Mouse (Mus musculus) thymus, postnatal 10 days (tissue): ENCODE measurements at regions not wholly inside any gene's neighbourhood (a gene's known extent, or its start where the extent isn't known, plus 50 kb on each side); places are given as distances from the start of the nearest gene placed in this dataset.

ENCODE experiments used
- DNase-seq, 2 experiments: peaks; one replicate each; pipeline ENCODE4 v3.0.0; 2021; ENCODE audit warnings: low spot score in 2 of 2

DNA sequence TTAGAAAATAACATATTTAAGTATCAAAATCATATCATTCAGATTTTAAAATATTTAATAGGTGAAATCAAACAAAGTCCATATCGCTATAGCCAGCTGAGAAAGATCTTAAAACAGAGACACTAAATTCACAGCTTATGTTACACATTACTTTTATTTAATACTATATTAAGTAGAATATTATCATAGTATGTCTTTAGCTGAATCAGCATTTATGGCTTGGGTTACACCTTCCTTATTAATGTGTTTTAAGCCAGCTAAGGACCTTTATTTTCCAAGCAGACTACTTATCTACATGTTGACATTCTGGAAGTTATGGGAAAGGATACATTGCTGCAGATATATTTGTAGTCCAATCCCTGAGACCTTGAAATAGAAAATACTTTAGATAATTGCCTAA, 684.9 kb upstream of the Adgrl4 start:
- no peak for DNase-seq

DNA sequence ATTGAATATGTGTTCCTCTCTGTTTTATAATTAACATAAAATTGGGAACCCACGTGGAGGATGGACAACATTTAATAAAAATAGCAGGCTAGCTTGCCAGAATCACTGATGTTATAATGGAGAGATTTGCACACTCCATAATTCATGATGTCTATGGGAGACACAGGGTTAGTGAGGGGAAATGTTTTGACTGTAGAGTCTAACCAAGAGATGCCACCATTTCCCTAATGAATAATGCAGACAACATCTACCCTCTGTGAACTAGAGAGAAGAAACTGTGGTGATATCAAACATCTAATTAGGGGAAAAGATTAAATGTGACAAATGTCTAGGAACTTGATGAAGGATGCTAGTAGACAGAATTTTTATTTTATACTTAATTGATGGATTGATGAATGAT, 677.8 kb upstream of the Adgrl4 start:
- DNase-seq, result no peak

DNA sequence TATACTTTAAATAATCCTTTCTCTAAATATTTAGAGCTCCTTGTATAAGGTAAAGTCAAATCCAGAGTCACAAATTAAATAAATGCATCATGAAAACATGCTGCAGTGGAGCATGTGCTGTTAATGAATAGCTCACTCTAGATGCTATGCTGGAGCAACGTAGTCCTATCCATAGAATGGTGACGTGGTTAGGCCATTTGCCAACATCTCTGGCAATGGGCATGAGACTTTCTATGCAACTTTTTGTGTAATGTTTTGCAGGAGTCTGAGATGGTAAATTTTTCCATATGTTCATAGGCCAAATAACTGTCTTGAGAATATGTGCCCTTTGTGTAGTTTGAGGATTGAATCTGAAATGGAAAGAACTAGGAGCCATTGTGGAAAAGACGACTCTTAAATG, 653.1 kb upstream of the Adgrl4 start:
- no peak for DNase-seq

DNA sequence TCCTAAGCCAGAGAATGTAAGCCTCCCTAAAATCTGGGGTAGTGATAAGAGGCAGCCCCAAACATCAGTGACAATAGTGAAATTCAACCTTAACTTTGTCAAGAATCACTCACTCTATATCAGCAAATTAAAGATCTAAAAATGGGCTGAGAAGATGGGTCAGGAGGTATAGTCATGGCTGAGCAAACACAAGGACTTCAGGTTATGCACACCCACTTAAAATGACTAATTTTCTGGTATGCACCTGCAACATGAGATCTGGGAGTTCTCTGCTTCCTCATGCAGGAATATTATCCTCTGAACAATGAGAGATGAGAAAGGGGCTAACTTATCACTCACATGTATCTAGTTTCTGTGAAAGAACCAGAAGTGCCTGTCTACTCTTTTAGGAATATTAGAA, 619.9 kb upstream of the Adgrl4 start:
- no peak for DNase-seq

DNA sequence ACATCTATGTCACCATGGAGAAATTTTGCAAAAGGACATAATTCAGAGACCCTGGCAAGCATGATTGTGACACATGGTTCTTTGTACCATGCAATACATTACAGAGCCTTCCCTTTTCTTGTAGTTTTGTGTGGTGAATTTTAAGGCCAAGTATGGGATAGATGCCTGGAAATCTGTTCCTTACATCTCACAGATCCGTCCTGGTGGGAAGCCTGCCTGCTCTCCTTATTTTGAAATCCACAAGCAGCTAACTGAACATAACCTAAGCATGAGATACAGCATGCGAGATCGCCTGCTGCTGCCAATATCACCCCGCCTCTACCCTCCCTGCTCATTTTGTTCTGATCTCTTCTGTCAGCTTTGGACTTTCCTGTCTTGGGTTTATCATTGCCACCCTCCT, 618.3 kb upstream of the Adgrl4 start:
- no peak for DNase-seq

DNA sequence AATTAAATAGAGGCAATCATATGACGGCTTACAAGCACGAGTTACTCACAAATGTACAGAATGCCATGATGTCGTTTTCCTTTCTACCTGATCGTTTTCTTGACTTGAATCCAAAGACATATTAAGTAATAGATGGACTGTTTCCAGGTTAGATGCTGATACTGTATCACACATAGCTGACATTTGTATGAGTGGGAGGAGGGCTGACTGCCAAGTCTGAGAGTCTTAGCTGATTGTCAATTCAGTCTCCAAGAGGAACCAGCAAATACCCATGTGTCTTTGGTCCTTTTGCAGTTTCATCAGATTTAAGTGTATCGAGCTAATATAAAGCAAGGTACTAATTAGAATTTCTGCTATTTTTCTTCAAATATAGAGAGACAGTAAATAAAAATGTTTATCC, 617.6 kb upstream of the Adgrl4 start:
- no peak for DNase-seq

DNA sequence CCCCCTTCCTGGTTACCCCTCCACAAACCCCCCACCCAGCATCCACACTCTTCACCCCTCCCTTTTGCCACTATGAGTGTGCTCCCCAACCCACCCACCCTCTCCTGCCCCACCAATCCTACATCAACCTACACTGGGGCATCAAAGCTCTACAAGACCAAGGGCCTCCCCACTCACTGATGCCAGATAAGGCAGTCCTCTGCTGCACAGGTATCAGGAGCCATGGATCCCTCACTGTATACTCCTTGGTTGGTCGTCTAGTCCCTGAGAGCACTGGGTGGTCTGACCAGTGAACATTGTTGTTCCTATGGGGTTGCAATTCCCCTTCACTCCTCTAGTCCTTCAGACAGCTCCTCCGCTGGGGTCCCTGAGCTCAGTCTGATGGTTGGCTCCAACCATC, 591.7 kb upstream of the Adgrl4 start:
- DNase-seq, result no peak

DNA sequence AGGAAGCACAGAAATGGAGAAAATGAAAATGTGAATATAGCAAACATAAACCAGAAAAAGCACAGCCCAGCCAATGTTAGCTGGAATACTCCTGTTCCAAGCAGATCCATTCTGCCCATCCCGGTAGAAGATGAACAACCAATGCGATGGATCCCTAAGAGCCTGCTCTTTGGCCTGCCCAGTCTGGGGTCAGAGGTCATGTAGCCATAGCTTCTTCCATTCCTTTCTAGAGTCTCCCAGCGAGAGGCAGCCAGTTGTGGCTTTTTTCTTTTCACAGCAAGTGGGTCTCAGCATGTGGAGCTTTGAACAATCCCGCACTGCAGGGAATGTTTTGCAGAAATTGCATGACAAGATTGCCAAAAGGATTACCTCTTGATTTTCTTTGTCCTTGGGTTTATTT, 585.6 kb upstream of the Adgrl4 start:
- DNase-seq, result no peak

DNA sequence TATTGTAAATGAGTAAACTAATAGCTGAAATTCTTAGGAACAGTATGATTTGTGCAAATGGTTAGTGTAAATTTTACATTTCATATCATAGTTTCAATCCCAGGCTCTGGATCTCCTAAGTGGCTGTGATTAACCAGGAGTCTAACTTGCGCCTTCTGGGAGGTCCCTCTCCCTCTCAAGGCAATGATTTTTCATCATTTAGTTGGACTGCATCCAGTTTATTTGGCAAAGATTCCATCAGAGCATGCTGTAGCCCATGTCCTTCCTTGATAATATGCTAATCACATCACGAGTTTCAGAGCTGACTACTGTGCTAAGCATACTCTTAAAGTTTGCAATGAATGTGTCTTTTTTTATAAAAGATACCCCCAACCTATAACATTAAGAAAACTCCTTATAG, 541.0 kb upstream of the Adgrl4 start:
- no peak for DNase-seq

DNA sequence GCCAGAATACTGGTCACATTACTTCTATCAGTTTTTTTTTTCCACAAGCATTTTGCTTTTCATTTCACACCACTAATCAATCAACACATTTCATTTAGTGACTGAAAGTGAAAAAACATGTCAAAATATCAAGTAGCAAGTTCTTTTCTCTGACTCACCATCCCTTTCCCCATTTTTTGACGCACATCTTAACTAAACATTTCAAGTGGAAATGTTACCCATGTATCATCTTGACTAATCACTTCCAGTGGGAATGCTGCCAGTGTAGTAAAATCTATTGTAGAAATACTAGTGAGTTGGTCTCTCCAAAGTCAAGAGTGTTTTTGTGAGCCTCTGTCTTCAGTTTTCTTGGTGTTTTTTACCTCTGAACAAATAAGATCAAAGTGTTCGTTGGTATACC, 527.6 kb upstream of the Adgrl4 start:
- no peak for DNase-seq

DNA sequence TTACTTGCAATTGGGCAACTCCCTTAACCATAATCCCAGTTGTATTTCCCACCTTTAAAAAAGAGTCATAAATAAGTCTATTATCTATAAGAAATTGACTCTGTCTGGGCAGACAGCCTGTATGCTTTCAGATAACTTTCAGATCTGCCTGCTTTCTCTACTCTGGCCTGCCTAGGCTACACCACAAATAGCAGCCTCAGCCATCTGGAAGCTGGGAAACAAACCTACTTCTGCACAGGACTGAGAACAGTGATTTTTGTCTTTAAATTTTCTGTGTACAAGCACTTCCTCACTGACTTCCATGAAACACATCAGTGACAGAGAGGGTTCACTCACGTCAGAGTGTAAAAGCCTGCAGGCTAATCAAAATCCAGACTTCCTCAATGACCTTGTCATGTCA, 482.8 kb upstream of the Adgrl4 start:
- DNase-seq, result no peak

DNA sequence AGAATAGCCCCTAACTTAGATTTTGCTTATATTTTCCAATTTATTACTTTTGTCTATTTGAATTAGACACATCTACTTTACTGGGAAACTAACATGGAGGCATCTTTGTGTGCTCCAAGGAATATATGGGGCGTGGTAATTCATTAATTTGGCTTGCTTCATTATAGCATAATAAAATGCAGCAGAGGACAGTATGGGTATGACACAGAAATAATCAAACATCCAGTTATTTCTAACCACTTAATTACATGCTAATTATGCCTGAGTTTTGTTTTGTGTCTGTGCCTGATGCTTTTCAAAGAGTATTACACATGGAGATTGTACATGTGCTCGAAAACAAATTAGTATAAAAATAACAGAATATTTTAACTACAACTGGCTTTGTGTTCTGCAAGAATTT, 438.0 kb upstream of the Adgrl4 start:
- no peak for DNase-seq

DNA sequence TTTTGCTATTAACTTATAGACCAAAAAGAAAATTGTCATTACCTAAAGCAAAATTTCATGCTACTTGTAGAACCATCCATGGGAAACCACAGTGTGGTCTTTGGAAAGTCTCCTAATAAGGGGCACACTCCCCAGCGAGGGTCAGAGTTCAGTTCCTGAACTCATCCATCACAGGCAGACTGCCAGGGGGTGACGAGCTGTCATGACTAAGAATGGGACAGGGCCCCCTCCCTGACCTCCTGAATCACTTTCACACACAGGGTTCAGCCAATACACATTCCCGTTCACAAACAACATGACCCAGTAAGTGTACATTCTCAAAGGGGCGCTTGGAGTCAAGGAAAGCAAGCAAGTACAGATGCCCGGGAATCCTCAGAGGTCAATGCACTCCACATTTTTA, 437.5 kb upstream of the Adgrl4 start:
- no peak for DNase-seq

DNA sequence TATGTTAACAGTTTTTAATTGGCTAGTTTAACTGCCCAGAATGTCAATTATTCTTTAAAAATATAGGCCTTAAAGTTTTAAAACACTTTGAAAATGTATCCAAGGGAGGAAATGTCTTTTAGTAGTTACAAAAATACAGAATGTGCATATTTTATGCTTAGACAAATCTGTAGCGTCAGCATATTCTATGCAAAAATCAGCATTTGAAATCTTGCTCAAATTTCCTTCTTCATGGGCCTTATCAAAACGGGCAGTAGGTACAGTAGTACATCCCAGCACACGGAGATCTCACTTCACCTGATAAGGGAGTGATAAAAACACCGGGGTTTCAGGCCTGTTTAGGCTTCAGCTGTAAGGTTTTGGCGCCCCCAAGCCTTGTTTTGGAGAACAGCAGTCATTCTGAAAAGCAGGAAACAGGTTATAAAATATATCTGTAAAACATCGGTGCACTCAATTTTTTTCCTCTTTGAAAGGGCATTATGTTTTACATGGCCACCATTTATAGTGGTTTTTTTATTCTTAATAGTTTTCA, 435.7 kb upstream of the Adgrl4 start:
- no peak for DNase-seq

DNA sequence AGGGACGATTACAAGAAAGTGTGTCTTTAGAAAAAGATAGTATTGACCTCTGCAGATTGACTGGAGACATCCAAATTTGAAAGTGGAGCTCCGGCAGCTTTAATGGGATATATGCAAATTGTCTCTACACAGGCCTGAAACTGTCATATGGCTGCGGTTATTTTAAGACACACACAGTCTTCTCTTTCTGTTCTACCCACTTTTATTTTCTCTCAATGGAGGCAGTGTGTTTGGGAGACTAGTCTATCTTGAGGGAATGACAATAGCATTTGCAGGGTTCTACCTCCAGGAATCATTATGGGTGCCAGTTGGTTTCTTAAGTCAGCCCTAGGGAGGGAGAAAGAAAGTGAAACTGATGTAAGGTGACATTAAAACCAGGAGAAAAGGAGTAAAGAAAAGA, 434.2 kb upstream of the Adgrl4 start:
- DNase-seq, result no peak

DNA sequence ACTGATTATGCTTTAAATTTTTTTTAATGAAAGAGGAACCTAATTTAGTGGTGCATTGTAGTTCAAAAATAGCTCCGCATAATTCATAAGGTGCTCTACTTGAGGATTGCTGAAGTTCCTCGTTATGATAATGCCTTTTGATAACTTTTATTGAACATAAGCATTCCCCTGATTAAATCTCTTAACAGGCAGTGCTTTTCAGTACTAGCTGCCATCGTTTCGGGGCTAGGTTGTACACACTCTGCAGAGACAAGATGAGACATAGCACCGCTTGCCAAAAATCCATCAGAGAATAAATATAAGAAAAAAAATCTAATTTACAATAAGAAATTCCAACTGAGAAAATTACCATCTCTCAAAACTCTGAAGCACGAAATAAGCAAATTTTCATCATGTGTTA, 433.7 kb upstream of the Adgrl4 start:
- DNase-seq, result no peak

DNA sequence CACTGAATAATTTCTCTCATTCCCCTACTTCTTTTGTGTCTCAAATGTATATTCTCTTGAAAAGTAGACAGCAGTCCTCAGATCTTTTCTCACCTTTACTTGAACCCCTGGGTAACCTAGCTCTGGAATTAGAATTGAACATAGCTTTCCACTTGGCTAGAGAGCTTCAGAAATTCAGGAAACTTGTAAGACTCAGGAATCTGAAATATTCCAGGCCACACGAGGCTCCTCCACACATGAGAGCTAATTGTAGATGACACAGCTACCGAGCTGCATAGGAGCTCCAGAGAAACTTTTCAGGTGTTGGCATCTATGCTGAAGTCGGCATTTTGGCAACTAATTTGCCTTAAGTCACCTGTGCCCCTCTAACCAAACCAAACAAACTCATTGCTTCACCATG, 417.7 kb upstream of the Adgrl4 start:
- no peak for DNase-seq

DNA sequence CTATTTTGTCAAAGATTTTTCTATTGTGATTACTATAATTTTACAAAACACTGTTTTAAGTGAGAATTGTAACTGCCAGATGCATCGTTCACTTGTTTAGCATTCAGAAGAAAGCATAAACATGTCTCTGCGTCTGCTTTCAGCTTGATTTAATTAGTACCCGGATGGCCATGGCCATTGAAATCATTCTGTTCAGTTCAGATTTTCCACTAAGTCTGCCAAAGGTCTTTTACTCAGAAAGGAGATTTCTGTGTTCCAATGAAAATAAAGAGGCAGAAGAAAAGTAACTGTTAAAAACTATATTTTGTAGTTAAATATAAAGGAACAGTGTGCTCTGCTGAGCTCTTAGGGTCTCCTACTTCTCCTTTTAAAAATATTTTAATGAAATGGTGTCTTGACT, 380.2 kb upstream of the Adgrl4 start:
- DNase-seq, result no peak

DNA sequence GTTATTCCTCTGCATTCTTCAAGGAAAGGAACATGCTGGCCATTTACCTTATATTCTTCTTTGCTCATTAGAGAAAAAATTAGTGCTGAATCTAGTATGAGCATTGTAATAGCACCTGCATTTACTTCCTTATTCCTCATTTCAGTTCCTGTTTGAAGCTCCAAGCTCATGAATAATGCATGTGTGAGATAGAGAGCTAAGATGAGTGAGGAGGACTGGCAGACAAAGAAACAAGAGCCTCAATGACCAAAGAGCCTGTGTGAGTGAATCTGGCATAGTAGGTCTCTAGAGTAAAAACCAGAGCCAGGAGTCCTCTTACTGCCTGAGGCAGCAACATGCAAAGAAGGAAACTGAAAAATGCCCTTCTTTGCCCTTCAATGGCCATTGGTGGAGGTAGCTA, 365.4 kb upstream of the Adgrl4 start:
- DNase-seq, result no peak

DNA sequence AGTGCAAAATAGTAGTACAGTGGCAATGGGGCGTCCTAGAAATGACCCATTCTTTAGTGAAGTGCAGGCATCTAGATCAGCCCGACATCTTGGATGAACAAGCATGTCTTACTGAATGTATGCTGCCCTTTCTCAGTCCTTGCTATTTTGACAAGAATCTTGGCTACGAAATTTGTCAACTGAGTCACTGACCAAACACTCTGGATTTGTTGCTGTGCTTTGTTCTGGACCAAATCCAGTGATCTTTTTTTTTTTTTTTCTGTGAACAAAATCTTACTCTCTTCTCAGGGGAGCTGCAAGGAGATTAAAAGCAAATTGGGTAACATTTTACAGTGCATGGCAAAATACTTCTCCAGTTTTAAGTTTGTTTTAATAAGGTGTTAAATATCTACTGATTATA, 320.9 kb upstream of the Adgrl4 start:
- no peak for DNase-seq

DNA sequence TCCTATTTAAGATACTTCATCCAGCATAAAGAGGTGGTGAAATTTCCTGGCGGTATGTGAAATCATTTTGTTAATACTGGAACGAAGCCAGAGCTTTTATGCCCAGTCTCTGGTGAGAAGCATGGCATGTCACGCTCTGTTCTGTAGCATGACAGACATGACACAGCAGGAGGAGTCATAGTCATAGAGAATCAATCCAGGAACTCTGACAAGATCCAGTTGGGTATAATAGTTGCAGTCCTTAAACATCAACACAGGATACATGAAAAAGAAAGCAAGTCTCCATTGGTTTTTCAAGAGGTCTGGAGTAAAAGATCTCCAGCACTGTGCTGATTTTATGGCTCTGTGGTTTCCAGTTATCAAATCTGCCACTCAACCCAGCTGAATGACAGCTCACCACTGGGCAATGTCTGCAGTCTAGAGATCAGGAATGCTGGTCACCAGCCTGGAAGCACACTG, 320.1 kb upstream of the Adgrl4 start:
- DNase-seq, result no peak

DNA sequence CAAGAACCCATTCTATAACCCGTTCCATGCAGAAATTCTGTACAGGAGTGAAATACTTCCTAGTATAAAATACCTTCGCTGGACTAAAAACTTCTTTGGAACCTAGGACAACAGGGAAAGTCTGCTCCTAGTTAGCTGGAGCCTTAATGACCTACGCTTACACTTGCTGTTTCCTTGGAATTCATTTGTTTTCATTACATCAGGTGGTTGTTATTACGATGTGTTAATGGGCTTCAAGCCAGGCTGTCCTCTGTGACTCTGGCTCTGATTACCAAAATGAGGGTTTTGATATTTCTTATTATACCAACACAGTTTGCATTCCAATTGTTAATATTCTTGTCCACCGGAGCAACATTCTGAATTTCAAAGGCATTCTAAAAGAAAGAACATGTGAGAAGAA, 313.6 kb upstream of the Adgrl4 start:
- DNase-seq, result no peak

DNA sequence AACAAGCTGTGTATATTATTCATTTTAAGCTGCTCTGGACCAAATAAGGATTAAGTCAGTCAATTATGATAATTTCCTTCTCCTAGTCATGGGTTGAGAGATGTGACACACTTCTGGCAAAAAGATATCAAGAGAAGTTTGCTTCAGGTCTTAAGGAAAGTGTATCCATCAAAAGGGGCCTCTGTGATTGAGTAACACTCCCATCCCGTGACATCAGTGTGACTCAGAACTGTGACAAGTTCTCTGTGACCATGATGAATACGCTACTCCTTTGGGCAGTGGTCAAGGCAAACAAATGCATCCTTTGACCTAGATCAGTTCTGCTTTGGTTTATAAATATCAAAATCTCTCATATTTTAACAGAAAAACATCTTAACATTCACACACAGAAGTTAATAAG, 290.8 kb upstream of the Adgrl4 start:
- no peak for DNase-seq

DNA sequence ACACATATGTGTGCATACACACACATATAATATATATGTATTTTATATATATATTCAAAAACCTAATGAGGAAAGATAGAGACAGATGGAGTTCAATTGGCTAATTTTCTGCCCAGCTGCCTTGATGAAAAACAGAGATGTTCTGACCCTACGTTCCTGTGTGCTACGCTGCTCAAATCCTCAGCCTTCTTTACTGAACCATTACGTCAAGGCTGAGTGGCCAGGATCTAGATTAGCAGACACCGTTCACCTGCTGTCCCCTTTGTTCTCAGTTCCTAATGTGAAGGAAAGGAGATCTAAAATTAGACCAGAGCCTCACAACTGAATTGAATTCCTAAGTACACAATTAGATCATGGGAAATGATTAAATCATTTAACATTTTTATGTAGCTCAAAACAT, 284.3 kb upstream of the Adgrl4 start:
- no peak for DNase-seq

DNA sequence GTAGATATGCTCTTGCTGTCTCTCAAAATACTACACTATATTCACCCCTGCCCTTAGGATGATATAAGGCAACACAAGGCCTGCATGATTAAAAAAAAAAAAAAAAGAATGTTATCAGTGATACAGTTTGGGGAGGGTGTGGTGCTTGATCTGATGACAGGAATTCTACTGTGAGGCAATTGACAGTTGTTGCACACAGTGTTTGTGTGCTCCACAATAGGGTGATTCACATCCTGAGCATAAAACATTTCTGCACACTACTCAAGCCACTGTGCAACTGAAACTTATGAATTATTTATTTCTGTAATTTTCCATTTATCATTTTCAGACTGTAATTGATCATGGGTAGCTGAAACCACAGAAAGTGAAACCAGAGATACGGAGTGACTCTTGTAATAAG, 277.2 kb upstream of the Adgrl4 start:
- no peak for DNase-seq
